Mouse (Mus musculus) intestine, postnatal 0 days (tissue): Measurements from ENCODE around the gene Zfp11. TPM values are rescaled to one million over a fixed set of nuclear protein-coding genes. Genes with fewer than 3 reads are reported as not detected.
"Not testable (repeated sequence)": the region's sequence is repeated elsewhere in the genome, so short reads cannot be mapped to it uniquely, and the experiment has no call there.

ENCODE experiments used
- ATAC-seq: fragments of 200-750 bp; cut with Nextera tagmentation; 2 replicates; pipeline ENCODE4 v1.8.0; 2017; ENCODE audit warnings: mild to moderate bottlenecking, moderate TSS enrichment, moderate library complexity
- H3K27ac ChIP-seq: fragments of 300-500 bp; sonication (generic); 2 replicates; pipeline ENCODE4 v1.5.1; 2014; ENCODE audit warnings: mild to moderate bottlenecking, low read depth, low read length, moderate library complexity
- H3K27me3 ChIP-seq: fragments of 300-500 bp; sonication (generic); replicated peaks from 2 replicates; pipeline ENCODE4 v1.6.1; 2014; ENCODE audit warnings: low read length, mixed read lengths; ENCODE audit not compliant: control insufficient read depth, insufficient read depth
- H3K36me3 ChIP-seq: fragments of 300-500 bp; sonication (generic); 2 replicates; pipeline ENCODE4 v1.6.1; 2014; ENCODE audit warnings: mild to moderate bottlenecking, moderate library complexity; ENCODE audit not compliant: control insufficient read depth, insufficient read depth
- H3K4me1 ChIP-seq: fragments of 300-500 bp; sonication (generic); replicated peaks from 2 replicates; pipeline ENCODE4 v1.6.1; 2014; ENCODE audit warnings: antibody characterized with exemption, low read length, mixed read lengths; ENCODE audit not compliant: control insufficient read depth, insufficient read depth
- H3K4me2 ChIP-seq: fragments of 300-500 bp; sonication (generic); replicated peaks from 2 replicates; pipeline ENCODE4 v1.6.1; 2014; ENCODE audit warnings: low read depth, mild to moderate bottlenecking, moderate library complexity
- H3K4me3 ChIP-seq: fragments of 300-500 bp; sonication (generic); 2 replicates; pipeline ENCODE4 v1.5.1; 2014; ENCODE audit warnings: low read depth, low read length
- H3K9ac ChIP-seq: fragments of 300-500 bp; sonication (generic); 2 replicates; pipeline ENCODE4 v1.6.1; 2014; ENCODE audit warnings: mild to moderate bottlenecking, low read depth, low read length
- H3K9me3 ChIP-seq: fragments of 300-500 bp; sonication (generic); 2 replicates; pipeline ENCODE4 v1.6.1; 2016; ENCODE audit warnings: mixed run types; ENCODE audit not compliant: control insufficient read depth
- CTCF ChIP-seq: sonication (generic); IDR thresholded peaks from 2 replicates; pipeline ENCODE4 v1.5.1; 2016; ENCODE audit warnings: low read depth, mild to moderate bottlenecking, control low read depth, antibody characterized with exemption, moderate library complexity
- WGBS: fragments of 180-500 bp; shearing (Covaris S2); extraction: QIAGEN DNeasy Blood & Tissue Kit; methylation state at CpG from one replicate; pipeline ENCODE4 v1.1.7; 2014; 5-methylcytosine and 5-hydroxymethylcytosine counted together
- polyA plus RNA-seq: library from polyadenylated mRNA; unstranded; fragments of >200 nt; fragmentation: Nextera tagmentation; extraction: Ambion mirVana; gene quantifications from 2 replicates; pipeline ENCODE4 v1.2.1, GENCODE M21; 2015

The Zfp11 gene
- polyA plus RNA-seq, 1 experiment from 2014 or later, result 0.93 TPM

DNA sequence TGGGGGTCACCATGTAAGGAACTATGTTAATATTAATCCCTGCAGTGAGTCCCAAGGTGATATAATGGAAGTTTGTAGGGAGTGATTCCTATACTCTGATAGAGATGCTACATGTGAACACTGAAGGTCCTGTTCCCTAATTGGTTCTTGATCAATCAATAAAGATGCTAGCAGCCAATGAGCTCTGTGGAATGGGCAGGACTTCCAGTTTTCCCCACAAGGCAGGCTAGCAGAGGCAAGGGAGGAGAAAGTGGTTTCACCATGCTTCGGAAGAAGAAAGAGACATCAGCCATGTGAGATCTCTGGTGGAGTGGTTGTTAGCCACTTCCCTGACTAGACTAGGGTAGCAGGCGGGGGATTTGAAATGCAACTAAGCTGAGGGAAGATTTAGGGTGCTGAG, 30.6 kb upstream of the Zfp11 start:
- H3K27me3 ChIP-seq, result no peaks in the 10 kb centered on the region; the same call in 1 of the 2 replicates
- H3K9me3 ChIP-seq, result no peaks in the 10 kb centered on the region
- H3K36me3 ChIP-seq, result no peaks in the 10 kb centered on the region
- H3K4me3 ChIP-seq, result no peak overlapping the region
- no peak overlapping the region for H3K4me2 ChIP-seq
- WGBS, result 38% methylated on average over 2 of the region's 2 CpGs
- H3K4me1 ChIP-seq, result no peaks in the 10 kb centered on the region
- no peak overlapping the region for H3K9ac ChIP-seq
- TF ChIP-seq CTCF, result no peak
- H3K27ac ChIP-seq, result no peak overlapping the region
- ATAC-seq, result no peak

DNA sequence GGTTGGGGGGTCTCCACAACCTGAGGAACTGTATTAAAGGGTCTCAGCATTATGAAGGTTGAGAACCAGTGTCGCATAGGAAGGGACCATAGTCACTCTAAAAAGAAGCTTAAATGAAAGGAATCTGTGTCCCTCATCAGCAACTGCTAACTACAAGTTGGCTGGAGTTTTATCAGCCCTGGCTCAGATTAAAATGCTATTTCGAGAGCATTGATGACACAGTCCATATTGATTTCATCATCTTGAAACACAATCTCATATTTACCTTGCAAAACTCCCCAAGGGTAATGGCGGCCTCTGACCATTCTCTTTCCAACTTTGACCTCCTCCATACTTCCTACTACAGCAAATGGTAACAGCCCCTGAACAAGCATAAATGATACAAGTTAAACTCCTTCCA, 20.6 kb upstream of the Zfp11 start:
- no peak overlapping the region for H3K27ac ChIP-seq
- WGBS, result 68% methylated on average over 3 of the region's 3 CpGs
- H3K36me3 ChIP-seq, result no peaks in the 10 kb centered on the region
- TF ChIP-seq CTCF, result no peak
- H3K4me3 ChIP-seq, result no peak overlapping the region
- no peaks in the 10 kb centered on the region for H3K9me3 ChIP-seq
- no peaks in the 10 kb centered on the region for H3K27me3 ChIP-seq
- H3K4me2 ChIP-seq, result no peak overlapping the region
- H3K4me1 ChIP-seq, result no peaks in the 10 kb centered on the region
- no peak overlapping the region for H3K9ac ChIP-seq
- ATAC-seq, result no peak

DNA sequence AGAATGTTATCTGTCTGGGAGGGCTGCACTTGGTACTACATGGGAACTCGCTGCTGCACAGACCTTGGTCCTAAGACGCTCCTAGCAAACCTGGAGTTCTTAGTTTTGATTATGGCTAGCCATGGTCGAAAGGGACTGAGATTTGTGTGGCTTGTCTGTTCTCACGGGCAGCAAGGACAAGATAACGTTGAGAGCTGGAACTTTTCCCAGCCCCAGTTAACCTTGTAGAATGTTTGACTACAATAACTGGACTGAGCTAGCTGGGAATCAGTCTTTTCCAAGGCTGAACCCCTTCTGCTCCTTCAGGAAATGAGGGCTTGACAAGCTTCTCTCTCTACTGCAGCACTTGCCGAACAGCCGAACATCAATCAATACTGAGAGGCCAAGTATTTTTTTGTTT, 17.7 kb upstream of the Zfp11 start:
- TF ChIP-seq CTCF, result no peak
- no peak overlapping the region for H3K27ac ChIP-seq
- no peak for ATAC-seq
- H3K9ac ChIP-seq, result no peak overlapping the region
- no peak overlapping the region for H3K4me2 ChIP-seq
- no peaks in the 10 kb centered on the region for H3K4me1 ChIP-seq
- H3K9me3 ChIP-seq, result no peaks in the 10 kb centered on the region
- WGBS, result 78% methylated on average over 7 of the region's 7 CpGs
- H3K36me3 ChIP-seq, result no peaks in the 10 kb centered on the region
- H3K27me3 ChIP-seq, result no peaks in the 10 kb centered on the region
- no peak overlapping the region for H3K4me3 ChIP-seq

DNA sequence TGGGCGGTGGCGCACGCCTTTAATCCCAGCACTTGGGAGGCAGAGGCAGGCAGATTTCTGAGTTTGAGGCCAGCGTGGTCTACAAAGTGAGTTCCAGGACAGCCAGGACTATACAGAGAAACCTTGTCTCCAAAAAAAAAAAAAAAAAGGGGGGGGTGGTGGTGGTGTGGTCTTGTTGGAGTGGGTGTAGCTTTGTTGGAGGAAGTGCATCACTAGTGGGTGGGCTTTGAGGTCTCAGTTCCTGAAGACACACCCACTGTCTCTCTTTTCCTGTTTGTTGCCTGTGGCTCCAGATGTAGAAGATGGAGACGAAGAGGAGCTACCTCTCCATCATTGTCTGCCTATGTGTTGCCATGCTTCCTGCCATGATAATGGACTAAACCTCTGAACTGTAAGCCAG, 15.2 kb upstream of the Zfp11 start:
- ATAC-seq, H3K4me3 ChIP-seq, H3K4me1 ChIP-seq, H3K36me3 ChIP-seq, H3K9ac ChIP-seq, H3K4me2 ChIP-seq, H3K9me3 ChIP-seq, H3K27ac ChIP-seq, H3K27me3 ChIP-seq: not testable (repeated sequence)
- 91% methylated on average over 5 of the region's 5 CpGs for WGBS

DNA sequence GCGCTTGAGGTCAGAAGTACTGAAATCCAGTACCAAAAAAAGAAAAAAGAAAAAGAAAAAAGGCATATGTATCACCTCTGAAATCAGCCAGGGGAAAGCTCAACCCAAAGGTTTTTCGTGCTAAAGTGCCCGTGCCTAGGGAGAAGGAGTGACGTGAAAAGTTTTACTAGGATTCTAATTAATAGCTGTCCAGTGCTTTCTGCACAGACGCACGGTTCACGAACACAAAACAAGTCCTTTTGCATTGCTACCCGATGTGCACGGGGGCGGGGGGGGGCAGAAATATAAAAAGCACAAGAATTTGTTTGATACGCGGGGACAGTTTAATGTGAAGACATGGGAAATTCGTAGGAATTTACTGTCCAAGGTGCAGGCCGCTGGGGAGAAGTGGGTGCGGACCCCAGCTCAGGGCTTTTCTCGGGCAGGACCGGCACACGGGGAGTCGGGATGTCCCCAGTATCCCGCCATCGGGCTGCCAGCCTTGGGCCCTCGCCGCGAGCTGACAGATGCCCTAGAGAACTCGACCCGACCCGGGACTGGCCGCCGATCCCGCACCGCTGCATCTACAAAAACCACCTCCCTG, 355 bp downstream of the Zfp11 start:
- no peaks in the 10 kb centered on the region; the same call in 1 of the 2 replicates for H3K9me3 ChIP-seq
- ATAC-seq, result no peak; the same call in 1 of the 2 replicates
- H3K27ac ChIP-seq, result peak overlapping the region; percentile 60; the same call in 1 of the 2 replicates
- H3K27me3 ChIP-seq, result no peaks in the 10 kb centered on the region
- peak overlapping the region; percentile 88 for H3K9ac ChIP-seq
- TF ChIP-seq CTCF, result no peak
- WGBS, result under 1% methylated on average over 31 of the region's 31 CpGs
- no peaks in the 10 kb centered on the region for H3K36me3 ChIP-seq
- H3K4me3 ChIP-seq, result peak overlapping the region; percentile 92
- H3K4me2 ChIP-seq, result peak overlapping the region; percentile 80
- no peaks in the 10 kb centered on the region for H3K4me1 ChIP-seq

DNA sequence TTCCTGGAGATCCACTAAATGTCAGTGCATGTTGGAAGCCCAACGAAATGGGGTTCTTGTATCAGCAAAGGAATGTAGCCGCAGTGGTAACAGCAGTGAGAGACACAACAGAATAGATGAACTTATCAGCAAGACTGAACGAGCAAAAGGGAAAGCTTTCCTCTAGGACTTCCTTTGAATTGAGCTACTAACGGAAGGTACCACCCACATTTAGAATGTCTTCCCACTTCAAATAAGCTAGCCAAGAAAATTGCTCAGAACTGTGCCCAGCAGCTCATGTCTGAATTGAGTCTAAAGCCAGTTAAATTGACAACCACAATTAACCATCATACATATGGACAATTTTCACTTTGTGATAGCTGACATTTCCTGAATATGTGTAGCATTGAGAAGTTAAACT, 2.0 kb downstream of the Zfp11 start:
- Histone ChIP-seq H3K4me1 (no peaks in the 10 kb centered on the region), H3K9ac (no peak overlapping the region), H3K36me3 (no peaks in the 10 kb centered on the region), H3K4me3 (no peak overlapping the region), H3K9me3 (no peaks in the 10 kb centered on the region), H3K4me2 (no peak overlapping the region), H3K27me3 (no peaks in the 10 kb centered on the region), H3K27ac (no peak overlapping the region)
- no peak for ATAC-seq
- TF ChIP-seq CTCF, result no peak
- 87% methylated on average over 4 of the region's 4 CpGs for WGBS

DNA sequence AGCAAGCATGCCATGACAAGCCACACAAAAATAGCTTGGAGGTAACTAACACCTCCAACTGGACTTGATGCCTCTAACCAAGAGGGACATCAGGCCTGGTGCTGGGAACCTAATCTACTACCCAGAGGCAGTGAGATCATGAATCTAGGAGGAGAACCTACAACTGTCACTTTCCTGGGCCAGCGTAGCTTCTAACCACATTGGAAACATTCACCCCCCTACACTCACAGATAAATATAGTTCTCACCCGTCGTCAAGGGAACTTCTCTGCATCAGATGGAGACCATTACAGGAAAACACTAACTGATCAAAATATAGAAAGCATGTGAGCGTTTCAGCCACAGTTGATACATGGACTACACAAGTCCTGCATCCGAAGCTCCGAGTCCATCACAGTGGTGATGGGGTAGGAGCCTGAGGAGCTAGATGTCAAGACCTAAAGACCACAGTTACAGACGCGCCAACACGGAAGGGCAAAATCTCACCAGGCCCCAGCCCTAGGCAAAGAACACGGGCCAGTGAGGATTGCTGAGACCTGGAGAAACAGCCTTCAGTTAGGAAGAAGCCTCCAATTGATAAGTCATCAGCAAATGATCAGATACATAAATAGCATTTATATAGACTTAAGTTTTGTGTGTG, 3.5 kb downstream of the Zfp11 start:
- Histone ChIP-seq H3K27ac (no peak overlapping the region), H3K4me2 (no peak overlapping the region), H3K36me3 (no peaks in the 10 kb centered on the region), H3K9ac (no peak overlapping the region), H3K4me1 (no peaks in the 10 kb centered on the region), H3K9me3 (no peaks in the 10 kb centered on the region), H3K27me3 (no peaks in the 10 kb centered on the region), H3K4me3 (no peak overlapping the region)
- no peak for ATAC-seq
- TF ChIP-seq CTCF, result no peak
- WGBS, result 92% methylated on average over 10 of the region's 10 CpGs
